In genomic region chr8:73905071-73905470, GRCm38 (mm10) we compare ENCODE assay signal across 24 mouse cellular contexts.
A peak's percentile ranks its signal among the peaks of the same experiment; 100 is the strongest.
DNase-seq lines count a peak whose midpoint lies in the region; ATAC-seq and TF ChIP-seq lines count a peak whose summit lies in the region.
"Had no signal": no experiment of that assay in that cellular context is flagged by ENCODE, and none has a peak within 500 bp of the region (broad histone marks: within the 10 kb centered on the region; RNA-seq: fewer than 3 reads in every experiment).

No protein-coding gene starts in this region.

- TF ChIP-seq POLR2A in kidney, adult 2 months (IDR thresholded peaks at IDR 0.05; ENCODE audit: low read depth, low read length): no peak

- 70% methylated on average over 6 of the region's 6 CpGs for WGBS in kidney, embryonic 14.5 days
- WGBS in kidney, adult 2 months: 42% methylated on average over 6 of the region's 6 CpGs
- 76% methylated on average over 6 of the region's 6 CpGs for WGBS in kidney, embryonic 15.5 days

- H3K27me3 ChIP-seq in kidney, embryonic 14.5 days (ENCODE audit: control insufficient read depth, insufficient read depth, low read length): no peaks in the 10 kb centered on the region
- H3K27me3 ChIP-seq in kidney, adult 2 months (replicated peaks; ENCODE audit: control insufficient read depth, insufficient read depth, low read length): no peaks in the 10 kb centered on the region; the same call in 1 of the 2 replicates
- no peaks in the 10 kb centered on the region for H3K27me3 ChIP-seq in kidney, embryonic 15.5 days
- H3K27me3 ChIP-seq: midbrain, embryonic 15.5 days; neural tube, embryonic 15.5 days; stomach, embryonic 15.5 days had no signal

- TF ChIP-seq CTCF in kidney, adult 2 months (conservative IDR thresholded peaks at IDR 0.05; ENCODE audit: insufficient read depth, insufficient read length, low read depth, low read length): no peak

- no peak overlapping the region for H3K4me2 ChIP-seq in kidney, embryonic 14.5 days (replicated peaks; ENCODE audit: low read depth, low read length)
- no peak overlapping the region for H3K4me2 ChIP-seq in kidney, embryonic 15.5 days
- H3K4me2 ChIP-seq: midbrain, embryonic 15.5 days; neural tube, embryonic 15.5 days; stomach, embryonic 15.5 days had no signal

- H3K4me1 ChIP-seq in kidney, embryonic 14.5 days (ENCODE audit: control insufficient read depth, insufficient read depth, low read length): no peaks in the 10 kb centered on the region
- H3K4me1 ChIP-seq in kidney, adult 2 months (ENCODE audit: control insufficient read depth, insufficient read depth, low read length): no peaks in the 10 kb centered on the region
- no peaks in the 10 kb centered on the region for H3K4me1 ChIP-seq in kidney, embryonic 15.5 days
- H3K4me1 ChIP-seq: midbrain, embryonic 15.5 days; neural tube, embryonic 15.5 days; stomach, embryonic 15.5 days had no signal

- no peaks in the 10 kb centered on the region for H3K36me3 ChIP-seq in kidney, embryonic 14.5 days (ENCODE audit: control insufficient read depth, insufficient read depth, low read length)
- no peaks in the 10 kb centered on the region for H3K36me3 ChIP-seq in kidney, adult 2 months (ENCODE audit: control insufficient read depth, insufficient read depth, low read length)
- H3K36me3 ChIP-seq in kidney, embryonic 15.5 days: no peaks in the 10 kb centered on the region
- H3K36me3 ChIP-seq: midbrain, embryonic 15.5 days; neural tube, embryonic 15.5 days; stomach, embryonic 15.5 days had no signal

- no peak overlapping the region for H3K4me3 ChIP-seq in kidney, embryonic 14.5 days (ENCODE audit: low read length)
- no peak overlapping the region for H3K4me3 ChIP-seq in kidney, adult 2 months (ENCODE audit: insufficient read depth, low read depth, low read length)
- no peak overlapping the region for H3K4me3 ChIP-seq in kidney, embryonic 15.5 days (replicated peaks)
- H3K4me3 ChIP-seq: erythroblast, embryonic 14.5 days; midbrain, embryonic 15.5 days; neural tube, embryonic 15.5 days; stomach, embryonic 15.5 days had no signal

- H3K27ac ChIP-seq in kidney, embryonic 14.5 days (ENCODE audit: low read depth, low read length): no peak overlapping the region
- H3K27ac ChIP-seq in kidney, adult 2 months (ENCODE audit: insufficient read depth, low read depth, low read length): no peak overlapping the region
- no peak overlapping the region for H3K27ac ChIP-seq in kidney, embryonic 15.5 days
- H3K27ac ChIP-seq: macrophage; midbrain, embryonic 15.5 days; neural tube, embryonic 15.5 days; stomach, embryonic 15.5 days had no signal

- no peak for ATAC-seq in kidney, embryonic 14.5 days (ENCODE audit: low FRiP score, low TSS enrichment)
- 0 out of 2 replicates have a peak, but pooled peaks have one; percentile 40 for ATAC-seq in kidney, embryonic 15.5 days (replicated peaks; ENCODE audit: low FRiP score)
- ATAC-seq: forebrain, embryonic 16.5 days; hindbrain, embryonic 16.5 days; lung, postnatal 0 days; midbrain, embryonic 15.5 days; Patski had no signal

- H3K9me3 ChIP-seq in kidney, embryonic 14.5 days (ENCODE audit: control insufficient read depth, low read length): no peaks in the 10 kb centered on the region
- no peaks in the 10 kb centered on the region for H3K9me3 ChIP-seq in kidney, embryonic 15.5 days (replicated peaks)
- H3K9me3 ChIP-seq: midbrain, embryonic 15.5 days; neural tube, embryonic 15.5 days; stomach, embryonic 15.5 days had no signal

- H3K9ac ChIP-seq in kidney, embryonic 14.5 days (ENCODE audit: low read depth, low read length): no peak overlapping the region
- no peak overlapping the region for H3K9ac ChIP-seq in kidney, embryonic 15.5 days
- H3K9ac ChIP-seq: midbrain, embryonic 15.5 days; neural tube, embryonic 15.5 days; stomach, embryonic 15.5 days had no signal

- peak; percentile 10 for DNase-seq in kidney, adult 11 months
- peak; percentile 14 for DNase-seq in kidney, adult 2 months
- DNase-seq in kidney, postnatal 4 days: peak; percentile 1 to 3
- no peak for DNase-seq in frontal cortex, postnatal 36 days (ENCODE audit: low spot score in 2 of 2)
- no peak for DNase-seq in left cerebral cortex, adult 18-20 months (ENCODE audit: low spot score in 2 of 2)
- DNase-seq: adrenal gland, postnatal 14 days; cerebellum, adult 11 months; cerebellum, adult 9-11 months; heart, postnatal 14 days; left cerebral cortex, postnatal 4 days; lung, adult 18-20 months; retina, postnatal 1 day; right cerebral cortex, postnatal 14 days had no signal

Comparison
In these comparisons a context has a peak if more than half of its experiments do, and no peak if none do; other contexts are left out.
1. DNase-seq: peak in kidney, adult 11 months (single experiment), kidney, adult 2 months (single experiment) and kidney, postnatal 4 days (2 of 2); none in frontal cortex, postnatal 36 days (0 of 2) and left cerebral cortex, adult 18-20 months (0 of 2).